Mouse (Mus musculus): ENCODE results near the gene Rock2.

DNA sequence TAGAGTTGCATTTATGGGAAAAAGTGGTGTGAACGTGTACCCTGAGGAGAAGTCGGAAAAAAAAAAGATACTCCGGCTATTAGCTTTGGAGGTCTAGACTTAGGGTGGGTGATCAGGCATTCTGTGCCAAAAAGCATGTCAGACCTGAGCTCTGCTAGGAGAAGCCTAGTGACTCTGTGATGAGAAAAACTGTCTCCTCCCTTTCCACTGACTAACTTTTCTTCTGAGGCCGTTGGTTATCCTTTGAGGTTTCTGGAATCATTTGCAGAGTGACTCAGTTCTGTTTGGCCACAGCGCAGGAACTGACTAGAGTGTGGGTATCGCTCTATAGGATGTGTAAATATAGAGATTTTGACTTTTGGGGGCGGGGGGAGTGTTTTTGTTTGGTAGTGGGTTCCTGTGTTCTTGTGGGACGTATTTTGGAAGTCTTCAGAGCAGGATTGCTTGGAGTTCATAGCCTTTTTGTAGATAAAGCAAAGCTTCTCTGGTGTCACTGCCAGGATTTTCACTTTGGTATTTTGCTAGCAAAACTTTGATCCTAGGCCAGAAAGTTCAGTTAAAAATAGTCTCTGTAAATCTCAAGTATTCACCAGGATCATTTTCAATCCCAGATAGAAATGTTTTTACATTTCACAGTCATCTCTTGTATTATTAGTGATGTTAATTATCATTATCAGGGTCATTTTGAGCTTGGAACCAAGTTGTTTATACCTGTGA, 1.5 kb downstream of the Rock2 start:
- no peak for TF ChIP-seq CTCF (IDR thresholded peaks at IDR 0.05; ENCODE audit: low read depth)
- no peak for TF ChIP-seq EP300 (IDR thresholded peaks at IDR 0.05; ENCODE audit: low read depth)
